Mouse (Mus musculus) embryonic fibroblast, embryonic 13.5 days (primary cell): ENCODE measurements around the gene Fam204a. TPM values are rescaled to one million over a fixed set of nuclear protein-coding genes. Genes with fewer than 3 reads are reported as not detected.

Experiments used
- H3K27ac ChIP-seq: 2 replicates; pipeline ENCODE4 v1.5.1; 2012; ENCODE audit warnings: low read length, control low read depth, inconsistent platforms; ENCODE audit not compliant: insufficient read depth
- H3K4me1 ChIP-seq: 2 replicates; pipeline ENCODE4 v1.6.1; 2011; ENCODE audit warnings: low read length; ENCODE audit not compliant: control insufficient read depth, insufficient read depth
- H3K4me3 ChIP-seq: 2 replicates; pipeline ENCODE4 v1.5.1; 2011; ENCODE audit warnings: mild to moderate bottlenecking, control low read depth, low read length; ENCODE audit not compliant: insufficient read depth
- CTCF ChIP-seq: IDR thresholded peaks from 2 replicates; pipeline ENCODE4 v1.5.1; 2011; ENCODE audit warnings: mild to moderate bottlenecking, control low read depth, low read length, moderate library complexity, borderline replicate concordance; ENCODE audit not compliant: insufficient read depth
- POLR2A ChIP-seq: IDR thresholded peaks from 2 replicates; pipeline ENCODE4 v1.6.1; 2011; ENCODE audit warnings: low read depth, mild to moderate bottlenecking, control low read depth, low read length, moderate library complexity
- polyA plus RNA-seq: library from polyadenylated mRNA; stranded (reverse); fragments of >200 nt; gene quantifications from 2 replicates; pipeline ENCODE4 v1.2.4, GENCODE M21; 2011; ENCODE audit warnings: low read depth; ENCODE audit not compliant: missing spikeins, insufficient read length

Fam204a gene
- polyA plus RNA-seq, 1 experiment, result 28.6 TPM

- H3K4me1 ChIP-seq, result no peaks in the 10 kb centered on the region
- no peak overlapping the region for H3K27ac ChIP-seq
- no peak overlapping the region for H3K4me3 ChIP-seq
- TF ChIP-seq CTCF, result no peak
- no peak for TF ChIP-seq POLR2A
Observed at GRCm38 (mm10) chr19:60178771-60179563, 47.5 kb downstream of the Fam204a start.

GRCm38 (mm10) chr19:60165417-60165816 lies 61.1 kb downstream of the Fam204a start:
- no peak overlapping the region for H3K4me3 ChIP-seq
- H3K4me1 ChIP-seq, result no peaks in the 10 kb centered on the region
- no peak overlapping the region for H3K27ac ChIP-seq
- no peak for TF ChIP-seq CTCF
- no peak for TF ChIP-seq POLR2A

- Histone ChIP-seq H3K4me1 (no peaks in the 10 kb centered on the region), H3K27ac (no peak overlapping the region), H3K4me3 (no peak overlapping the region)
- TF ChIP-seq CTCF (peak; percentile 77; the same call in 1 of the 2 replicates), POLR2A (no peak)
Observed at GRCm38 (mm10) chr19:60160611-60161274, 65.8 kb downstream of the Fam204a start.

GRCm38 (mm10) chr19:60159827-60160226 lies 66.7 kb downstream of the Fam204a start:
- H3K4me1 ChIP-seq, result no peaks in the 10 kb centered on the region
- no peak overlapping the region for H3K27ac ChIP-seq
- no peak overlapping the region for H3K4me3 ChIP-seq
- no peak for TF ChIP-seq POLR2A
- no peak for TF ChIP-seq CTCF

GRCm38 (mm10) chr19:60155266-60155665 lies 71.2 kb downstream of the Fam204a start:
- no peaks in the 10 kb centered on the region for H3K4me1 ChIP-seq
- TF ChIP-seq POLR2A (no peak), CTCF (no peak)

GRCm38 (mm10) chr19:60153096-60153495 lies 73.4 kb downstream of the Fam204a start:
- H3K4me3 ChIP-seq, result no peak overlapping the region
- H3K27ac ChIP-seq, result no peak overlapping the region
- H3K4me1 ChIP-seq, result no peaks in the 10 kb centered on the region
- TF ChIP-seq POLR2A, result no peak
- TF ChIP-seq CTCF, result no peak

More at GRCm38 (mm10) chr19:60155266-60155665, 71.2 kb downstream of the Fam204a start:
- Histone ChIP-seq H3K27ac (no peak overlapping the region), H3K4me3 (no peak overlapping the region)

GRCm38 (mm10) chr19:60150056-60150455 lies 76.4 kb downstream of the Fam204a start:
- H3K27ac ChIP-seq, result no peak overlapping the region
- no peak overlapping the region for H3K4me3 ChIP-seq
- no peak for TF ChIP-seq POLR2A
- TF ChIP-seq CTCF, result no peak
- no peaks in the 10 kb centered on the region for H3K4me1 ChIP-seq

GRCm38 (mm10) chr19:60149078-60149960 lies 77.2 kb downstream of the Fam204a start:
- TF ChIP-seq CTCF (no peak), POLR2A (no peak)
- H3K4me1 ChIP-seq, result no peaks in the 10 kb centered on the region
- H3K4me3 ChIP-seq, result no peak overlapping the region
- H3K27ac ChIP-seq, result no peak overlapping the region

Other genes starting within 250 kb of the Fam204a start
- not detected in 2 replicates for gene Prlhr, start 241.6 kb upstream of the Fam204a start, polyA plus RNA-seq